Mouse (Mus musculus) kidney, adult 2 months (tissue): ENCODE results near the gene Nob1. TPM values are rescaled to one million over a fixed set of nuclear protein-coding genes. Genes with fewer than 3 reads are reported as not detected.
A peak's percentile ranks its signal among the peaks of the same experiment; 100 is the strongest.

Experiments
- DNase-seq: peaks from one replicate; pipeline ENCODE4 v3.0.0; 2021
- H3K27ac ChIP-seq: fragments of 200-500 bp; 2 replicates; pipeline ENCODE4 v1.5.1; 2012; ENCODE audit warnings: low read depth, low read length, control low read depth, inconsistent platforms; ENCODE audit not compliant: insufficient read depth
- H3K27me3 ChIP-seq: fragments of 200-500 bp; replicated peaks from 2 replicates; pipeline ENCODE4 v1.6.1; 2012; ENCODE audit warnings: mild to moderate bottlenecking, moderate library complexity, low read length, inconsistent platforms; ENCODE audit not compliant: control insufficient read depth, insufficient read depth
- H3K36me3 ChIP-seq: fragments of 200-500 bp; 2 replicates; pipeline ENCODE4 v1.6.1; 2012; ENCODE audit warnings: mild to moderate bottlenecking, moderate library complexity, low read length, inconsistent platforms; ENCODE audit not compliant: control insufficient read depth, insufficient read depth
- H3K4me1 ChIP-seq: fragments of 200-500 bp; 2 replicates; pipeline ENCODE4 v1.6.1; 2011; ENCODE audit warnings: low read length; ENCODE audit not compliant: control insufficient read depth, insufficient read depth
- H3K4me3 ChIP-seq: fragments of 200-500 bp; 2 replicates; pipeline ENCODE4 v1.5.1; 2011; ENCODE audit warnings: mild to moderate bottlenecking, low read depth, low read length, control low read depth; ENCODE audit not compliant: insufficient read depth
- CTCF ChIP-seq: fragments of 200-500 bp; conservative IDR thresholded peaks from 2 replicates; pipeline ENCODE4 v1.5.1; 2011; ENCODE audit warnings: low read depth, mild to moderate bottlenecking, control low read depth, low read length, moderate library complexity, mixed read lengths; ENCODE audit not compliant: insufficient read depth, insufficient read length
- POLR2A ChIP-seq: fragments of 200-500 bp; IDR thresholded peaks from one replicate; pipeline ENCODE4 v1.6.1; 2011; ENCODE audit warnings: low read depth, low read length, control low read depth
- WGBS: fragments of 180-500 bp; shearing (Covaris S2); methylation state at CpG from one replicate; pipeline ENCODE4 v1.1.7; 2018; 5-methylcytosine and 5-hydroxymethylcytosine counted together
- polyA plus RNA-seq: library from polyadenylated mRNA; depleted of rRNA; stranded (reverse); fragments of >200 nt; gene quantifications from 2 replicates; pipeline ENCODE4 v1.2.3, GENCODE M21; 2012; rRNA removed

The Nob1 gene
- polyA plus RNA-seq, 1 experiment = 25.6 TPM

GRCm38 (mm10) chr8:107370311-107370710 lies 54.5 kb downstream of the Nob1 start:
- no peak for TF ChIP-seq POLR2A
- TF ChIP-seq CTCF = no peak
- Histone ChIP-seq H3K36me3 (peaks cover 16% of the 10 kb centered on the region), H3K27ac (no peak overlapping the region), H3K4me1 (no peaks in the 10 kb centered on the region), H3K27me3 (no peaks in the 10 kb centered on the region), H3K4me3 (no peak overlapping the region)
- DNase-seq = peak; percentile 49
- WGBS = 67% methylated on average over 4 of the region's 4 CpGs

Other genes starting within 250 kb of the Nob1 start
- gene Nfat5, start 131.6 kb downstream of the Nob1 start, polyA plus RNA-seq = 26.0 and 26.1 TPM in 2 replicates
- 41.0 and 42.9 TPM in 2 replicates for gene Nqo1, start 21.8 kb downstream of the Nob1 start, polyA plus RNA-seq
- gene Wwp2, start 11.3 kb upstream of the Nob1 start, polyA plus RNA-seq = 44.0 and 46.3 TPM in 2 replicates
- gene Psmd7, start 163.4 kb upstream of the Nob1 start, polyA plus RNA-seq = 44.3 and 56.9 TPM in 2 replicates